In genomic region chr7:68580650-68581049, GRCm38 (mm10) we compare ENCODE assay signal across 8 mouse cellular contexts.
DNase-seq lines count a peak whose midpoint lies in the region; ATAC-seq lines count a peak whose summit lies in the region.

No protein-coding gene starts in this region.

- H3K9me3 ChIP-seq in limb, embryonic 10.5 days (replicated peaks) = no peaks in the 10 kb centered on the region

- DNase-seq in CD4-positive, CD25-positive, alpha-beta regulatory T cell, adult 2 months (ENCODE audit: low read depth, low spot score) = peak; percentile 48
- DNase-seq in ovary, postnatal 36 days (ENCODE audit: low spot score) = peak; percentile 41
- DNase-seq in ovary, adult 18-20 months (ENCODE audit: low spot score) = no peak
- peak; percentile 65 to 66 for DNase-seq in cerebellum, postnatal 36 days
- DNase-seq in heart, postnatal 14 days = peak; percentile 53 to 61
- peak; percentile 56 for DNase-seq in limb, embryonic 10.5 days (ENCODE audit: low spot score)
- peak; percentile 6 to 17 for DNase-seq in right cerebral cortex, postnatal 36 days (ENCODE audit: low spot score in 2 of 2)

- 51% methylated on average over 4 of the region's 4 CpGs for WGBS in limb, embryonic 10.5 days

- H3K36me3 ChIP-seq in limb, embryonic 10.5 days = no peaks in the 10 kb centered on the region

- peaks cover 13% of the 10 kb centered on the region; the same call in 1 of the 2 replicates for H3K4me1 ChIP-seq in limb, embryonic 10.5 days

- ATAC-seq in CD4-positive, CD25-positive, alpha-beta regulatory T cell, adult 4 months = no peak

- no peak overlapping the region for H3K27ac ChIP-seq in limb, embryonic 10.5 days

- H3K4me3 ChIP-seq in limb, embryonic 10.5 days = no peak overlapping the region

- H3K27me3 ChIP-seq in limb, embryonic 10.5 days (ENCODE audit: low read depth, poor library complexity, severe bottlenecking) = peaks cover 31% of the 10 kb centered on the region

- intact Hi-C loops in heart, postnatal 14 days (cut with DNase I) = loop anchor here (2.0 kb wide), 1 partner anchor 206 kb away; no protein-coding TSS in a partner anchor
